Mouse (Mus musculus) G1E (cell line): ENCODE measurements around the gene Chil3. TPM values are rescaled to one million over a fixed set of nuclear protein-coding genes. Genes with fewer than 3 reads are reported as not detected.

Experiments used
- ATAC-seq: 2 replicates; pipeline ENCODE4 v1.8.0; 2016; ENCODE audit warnings: mild to moderate bottlenecking; ENCODE audit not compliant: insufficient number of reproducible peaks, poor library complexity, low FRiP score, severe bottlenecking; ENCODE audit errors: extremely low read depth
- DNase-seq: peaks from one replicate; pipeline ENCODE4 v3.0.0; 2012; ENCODE audit warnings: low spot score
- H3K27me3 ChIP-seq: 2 replicates; pipeline ENCODE4 v1.6.1; 2012; ENCODE audit warnings: mild to moderate bottlenecking, low read length, inconsistent platforms; ENCODE audit not compliant: insufficient read depth
- H3K36me3 ChIP-seq: replicated peaks from 2 replicates; pipeline ENCODE3; 2012; ENCODE audit warnings: mild to moderate bottlenecking, inconsistent platforms
- H3K4me1 ChIP-seq: 2 replicates; pipeline ENCODE4 v1.6.1; 2012; ENCODE audit warnings: low read depth, low read length, inconsistent platforms, mixed read lengths; ENCODE audit not compliant: insufficient read depth
- H3K4me3 ChIP-seq: 2 replicates; pipeline ENCODE4 v1.5.1; 2012; ENCODE audit warnings: low read depth, mild to moderate bottlenecking, inconsistent platforms, low read length, moderate library complexity, mixed read lengths
- H3K9me3 ChIP-seq: replicated peaks from 2 replicates; pipeline ENCODE4 v1.6.1; 2012; ENCODE audit warnings: inconsistent platforms
- CTCF ChIP-seq: IDR thresholded peaks from 2 replicates; pipeline ENCODE4 v1.5.1; 2012; ENCODE audit warnings: low read depth, low read length, inconsistent platforms, mixed read lengths
- GATA1 ChIP-seq: IDR thresholded peaks from 2 replicates; pipeline ENCODE4 v1.6.1; 2012; ENCODE audit warnings: borderline replicate concordance, low read length, inconsistent platforms, mixed read lengths
- GATA2 ChIP-seq: IDR thresholded peaks from 2 replicates; pipeline ENCODE4 v1.6.1; 2012; ENCODE audit warnings: low read depth, low read length, inconsistent platforms, borderline replicate concordance
- POLR2AphosphoS5 ChIP-seq: IDR thresholded peaks from 2 replicates; pipeline ENCODE4 v1.6.1; 2012; ENCODE audit warnings: low read depth, low read length, inconsistent platforms; ENCODE audit not compliant: insufficient replicate concordance
- TAL1 ChIP-seq: conservative IDR thresholded peaks from 2 replicates; pipeline ENCODE4 v1.6.1; 2012; ENCODE audit warnings: low read depth, low read length, inconsistent platforms, mixed read lengths
- polyA plus RNA-seq: library from polyadenylated mRNA; stranded (reverse); fragments of >175 nt; gene quantifications from 2 replicates; pipeline ENCODE4 v1.2.3, GENCODE M21; 2012
- total RNA-seq, 2 experiments: library from RNA; stranded (forward) in 1 of 2; stranded (reverse) in 1 of 2; fragments of 200-1000 nt in 1 of 2; fragments of >200 nt in 1 of 2; fragmentation: Nextera tagmentation in 1 of 2; gene quantifications; 2 replicates each; pipeline ENCODE4 v1.2.3; 2014 to 2017

Chil3 gene
- total and polyA plus RNA-seq, 3 experiments = not detected

- no peak for DNase-seq
- no peak for ATAC-seq
- TF ChIP-seq POLR2AphosphoS5 (no peak), CTCF (no peak), GATA1 (no peak), TAL1 (no peak), GATA2 (no peak)
- Histone ChIP-seq H3K27me3 (no peaks in the 10 kb centered on the region), H3K4me1 (no peaks in the 10 kb centered on the region), H3K36me3 (no peaks in the 10 kb centered on the region), H3K9me3 (no peaks in the 10 kb centered on the region), H3K4me3 (no peak overlapping the region)
These were observed 3.9 kb upstream of the Chil3 start for GRCm38 (mm10) chr3:106171135-106171731.

DNA sequence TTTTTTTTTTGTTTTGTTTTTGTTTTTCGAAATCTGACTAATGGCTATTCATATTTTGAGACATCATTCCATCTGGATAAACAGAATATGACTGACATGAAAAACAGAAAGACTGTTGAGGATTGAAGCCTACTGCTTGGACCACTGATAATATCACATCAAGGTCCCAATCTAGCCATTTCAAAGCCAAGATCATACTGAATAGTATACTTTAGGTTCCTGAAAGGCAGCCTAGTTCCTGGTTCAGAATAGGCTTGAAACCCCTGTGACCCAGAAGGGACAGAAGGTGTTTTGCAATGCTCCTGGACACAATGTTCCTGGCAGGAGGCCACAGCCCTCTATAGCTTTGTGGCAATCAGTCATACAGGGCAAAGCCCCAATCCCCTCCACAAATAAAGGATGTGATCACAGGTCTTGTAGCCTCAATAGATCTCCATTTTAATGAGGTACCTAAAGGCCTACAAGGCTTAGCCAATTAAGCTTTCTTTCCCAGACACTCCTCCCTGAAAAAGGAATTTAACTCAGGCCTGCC lies 3.2 kb upstream of the Chil3 start:
- TF ChIP-seq CTCF = no peak
- no peak for TF ChIP-seq POLR2AphosphoS5
- no peak for TF ChIP-seq TAL1
- TF ChIP-seq GATA2 = no peak
- no peak for TF ChIP-seq GATA1
- Histone ChIP-seq H3K27me3 (no peaks in the 10 kb centered on the region), H3K9me3 (no peaks in the 10 kb centered on the region), H3K4me1 (no peaks in the 10 kb centered on the region), H3K4me3 (no peak overlapping the region), H3K36me3 (no peaks in the 10 kb centered on the region)
- DNase-seq (no peak), ATAC-seq (no peak)

GRCm38 (mm10) chr3:106154413-106154812 lies 13.0 kb downstream of the Chil3 start:
- ATAC-seq (no peak), DNase-seq (no peak)
- H3K36me3 ChIP-seq = no peaks in the 10 kb centered on the region
- no peak overlapping the region for H3K4me3 ChIP-seq
- no peaks in the 10 kb centered on the region for H3K9me3 ChIP-seq
- H3K4me1 ChIP-seq = no peaks in the 10 kb centered on the region
- TF ChIP-seq GATA2 = no peak
- TF ChIP-seq CTCF = no peak
- TF ChIP-seq TAL1 = no peak
- no peak for TF ChIP-seq POLR2AphosphoS5
- TF ChIP-seq GATA1 = no peak
- no peaks in the 10 kb centered on the region for H3K27me3 ChIP-seq

DNA sequence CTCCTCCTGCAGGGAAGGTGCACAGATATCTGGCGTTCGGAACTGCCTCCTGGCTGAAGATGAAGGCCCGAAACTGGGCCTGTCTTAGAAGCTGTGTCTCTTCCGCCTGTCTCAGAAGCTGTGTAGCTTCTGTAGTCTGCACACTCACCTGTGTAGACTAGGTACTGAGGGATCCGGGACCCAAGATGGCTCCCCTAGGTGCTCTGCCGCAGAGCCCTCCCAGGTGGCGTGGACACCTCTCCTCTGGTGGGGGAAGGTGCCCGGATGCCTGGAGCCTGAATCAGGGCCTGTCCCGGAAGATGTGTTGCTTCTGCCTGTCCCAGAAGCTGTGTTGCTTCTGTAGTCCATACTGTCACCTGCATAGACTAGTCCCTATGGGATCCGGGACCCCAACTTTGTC lies 23.3 kb downstream of the Chil3 start:
- ATAC-seq (no peak), DNase-seq (no peak)
- TF ChIP-seq CTCF (no peak), TAL1 (no peak), GATA2 (no peak), POLR2AphosphoS5 (no peak), GATA1 (no peak)
- no peaks in the 10 kb centered on the region for H3K4me1 ChIP-seq
- no peaks in the 10 kb centered on the region for H3K9me3 ChIP-seq
- no peak overlapping the region for H3K4me3 ChIP-seq
- no peaks in the 10 kb centered on the region for H3K27me3 ChIP-seq
- no peaks in the 10 kb centered on the region for H3K36me3 ChIP-seq

GRCm38 (mm10) chr3:106131690-106132089 lies 35.7 kb downstream of the Chil3 start:
- ATAC-seq = no peak
- DNase-seq = no peak

GRCm38 (mm10) chr3:106128807-106129493 lies 38.4 kb downstream of the Chil3 start:
- no peak for TF ChIP-seq CTCF
- TF ChIP-seq GATA2 = no peak
- no peak for TF ChIP-seq GATA1
- TF ChIP-seq TAL1 = no peak
- TF ChIP-seq POLR2AphosphoS5 = no peak
- DNase-seq = no peak

More at GRCm38 (mm10) chr3:106131690-106132089, 35.7 kb downstream of the Chil3 start:
- Histone ChIP-seq H3K9me3 (no peaks in the 10 kb centered on the region), H3K4me3 (no peak overlapping the region), H3K4me1 (no peaks in the 10 kb centered on the region), H3K27me3 (no peaks in the 10 kb centered on the region), H3K36me3 (no peaks in the 10 kb centered on the region)
- no peak for TF ChIP-seq TAL1
- no peak for TF ChIP-seq CTCF
- TF ChIP-seq GATA1 = no peak
- no peak for TF ChIP-seq POLR2AphosphoS5
- TF ChIP-seq GATA2 = no peak

GRCm38 (mm10) chr3:106126999-106127398 lies 40.4 kb downstream of the Chil3 start:
- DNase-seq (no peak), ATAC-seq (no peak)
- Histone ChIP-seq H3K4me3 (no peak overlapping the region), H3K4me1 (no peaks in the 10 kb centered on the region), H3K27me3 (no peaks in the 10 kb centered on the region), H3K9me3 (no peaks in the 10 kb centered on the region), H3K36me3 (no peaks in the 10 kb centered on the region)
- TF ChIP-seq TAL1 = no peak
- TF ChIP-seq GATA1 = no peak
- no peak for TF ChIP-seq GATA2
- no peak for TF ChIP-seq POLR2AphosphoS5
- no peak for TF ChIP-seq CTCF

More at GRCm38 (mm10) chr3:106128807-106129493, 38.4 kb downstream of the Chil3 start:
- H3K4me1 ChIP-seq = no peaks in the 10 kb centered on the region
- no peak overlapping the region for H3K4me3 ChIP-seq
- ATAC-seq = no peak
- no peaks in the 10 kb centered on the region for H3K27me3 ChIP-seq
- H3K9me3 ChIP-seq = no peaks in the 10 kb centered on the region
- no peaks in the 10 kb centered on the region for H3K36me3 ChIP-seq
